Mouse (Mus musculus) neural tube, embryonic 13.5 days (tissue): ENCODE results near the gene Lif. TPM values are rescaled to one million over a fixed set of nuclear protein-coding genes. Genes with fewer than 3 reads are reported as not detected.

Source experiments
- ATAC-seq: fragments of 200-750 bp; cut with Nextera tagmentation; 2 replicates; pipeline ENCODE4 v1.8.0; 2017; ENCODE audit warnings: low read depth, mild to moderate bottlenecking, moderate TSS enrichment, moderate library complexity
- H3K27ac ChIP-seq: fragments of 300-500 bp; sonication (generic); replicated peaks from 2 replicates; pipeline ENCODE4 v1.5.1; 2015; ENCODE audit warnings: moderate library complexity, mild to moderate bottlenecking, inconsistent platforms
- H3K27me3 ChIP-seq: fragments of 300-500 bp; sonication (generic); 2 replicates; pipeline ENCODE4 v1.6.1; 2015; ENCODE audit warnings: mild to moderate bottlenecking, inconsistent platforms
- H3K36me3 ChIP-seq: fragments of 300-500 bp; sonication (generic); 2 replicates; pipeline ENCODE4 v1.6.1; 2015; ENCODE audit warnings: mild to moderate bottlenecking, inconsistent platforms
- H3K4me1 ChIP-seq: fragments of 300-500 bp; sonication (generic); replicated peaks from 2 replicates; pipeline ENCODE4 v1.6.1; 2015; ENCODE audit warnings: inconsistent platforms
- H3K4me2 ChIP-seq: fragments of 300-500 bp; sonication (generic); 2 replicates; pipeline ENCODE4 v1.6.1; 2015; ENCODE audit warnings: inconsistent platforms, mild to moderate bottlenecking, moderate library complexity
- H3K4me3 ChIP-seq: fragments of 300-500 bp; sonication (generic); 2 replicates; pipeline ENCODE4 v1.5.1; 2015; ENCODE audit warnings: mild to moderate bottlenecking, inconsistent platforms
- H3K9ac ChIP-seq: fragments of 300-500 bp; sonication (generic); 2 replicates; pipeline ENCODE4 v1.6.1; 2015; ENCODE audit warnings: moderate library complexity, mild to moderate bottlenecking, inconsistent platforms
- H3K9me3 ChIP-seq: fragments of 300-500 bp; sonication (generic); 2 replicates; pipeline ENCODE4 v1.6.1; 2016; ENCODE audit warnings: inconsistent platforms
- WGBS: fragments of 180-500 bp; shearing (Covaris S2); methylation state at CpG from one replicate; pipeline ENCODE4 v1.1.7; 2015; 5-methylcytosine and 5-hydroxymethylcytosine counted together
- polyA plus RNA-seq: library from polyadenylated mRNA; unstranded; fragments of >200 nt; fragmentation: Nextera tagmentation; extraction: Ambion mirVana; gene quantifications from 2 replicates; pipeline ENCODE4 v1.2.1, GENCODE M21; 2015

Gene Lif
- polyA plus RNA-seq, 1 experiment from 2014 or later, result not detected

- Histone ChIP-seq H3K4me3 (no peak overlapping the region), H3K27ac (no peak overlapping the region), H3K36me3 (no peaks in the 10 kb centered on the region), H3K4me2 (no peak overlapping the region), H3K9me3 (no peaks in the 10 kb centered on the region), H3K27me3 (no peaks in the 10 kb centered on the region), H3K4me1 (peaks cover 15% of the 10 kb centered on the region), H3K9ac (no peak overlapping the region)
- 82% methylated on average over 4 of the region's 4 CpGs for WGBS
- ATAC-seq, result no peak
Measured at GRCm38 (mm10) chr11:4293481-4293880, 36.1 kb downstream of the Lif start.

DNA sequence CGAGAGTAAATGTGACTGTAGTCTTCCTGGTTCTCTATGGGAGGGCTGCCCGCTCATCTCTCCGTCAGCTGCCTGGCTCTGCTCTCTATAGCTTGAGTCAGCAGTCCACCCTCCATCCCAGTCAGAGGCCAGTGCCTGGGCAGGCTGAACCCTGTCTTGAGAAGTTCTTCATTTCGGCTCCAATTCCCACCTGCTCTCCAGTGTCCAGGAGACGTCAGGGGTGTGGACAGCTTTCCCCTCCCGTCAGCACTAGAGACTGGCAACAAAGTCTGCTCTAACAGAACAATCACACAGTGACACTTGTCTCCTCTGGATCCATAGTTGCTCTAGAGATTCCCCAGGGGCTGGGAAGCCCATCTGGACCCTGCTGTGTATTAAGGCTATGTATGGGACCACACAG lies 36.7 kb downstream of the Lif start:
- no peak overlapping the region for H3K4me2 ChIP-seq
- H3K9me3 ChIP-seq, result no peaks in the 10 kb centered on the region
- no peak overlapping the region for H3K4me3 ChIP-seq
- H3K4me1 ChIP-seq, result peaks cover 15% of the 10 kb centered on the region
- WGBS, result 77% methylated on average over 6 of the region's 6 CpGs
- no peak for ATAC-seq
- no peak overlapping the region for H3K9ac ChIP-seq
- no peaks in the 10 kb centered on the region for H3K36me3 ChIP-seq
- no peak overlapping the region for H3K27ac ChIP-seq
- H3K27me3 ChIP-seq, result no peaks in the 10 kb centered on the region

DNA sequence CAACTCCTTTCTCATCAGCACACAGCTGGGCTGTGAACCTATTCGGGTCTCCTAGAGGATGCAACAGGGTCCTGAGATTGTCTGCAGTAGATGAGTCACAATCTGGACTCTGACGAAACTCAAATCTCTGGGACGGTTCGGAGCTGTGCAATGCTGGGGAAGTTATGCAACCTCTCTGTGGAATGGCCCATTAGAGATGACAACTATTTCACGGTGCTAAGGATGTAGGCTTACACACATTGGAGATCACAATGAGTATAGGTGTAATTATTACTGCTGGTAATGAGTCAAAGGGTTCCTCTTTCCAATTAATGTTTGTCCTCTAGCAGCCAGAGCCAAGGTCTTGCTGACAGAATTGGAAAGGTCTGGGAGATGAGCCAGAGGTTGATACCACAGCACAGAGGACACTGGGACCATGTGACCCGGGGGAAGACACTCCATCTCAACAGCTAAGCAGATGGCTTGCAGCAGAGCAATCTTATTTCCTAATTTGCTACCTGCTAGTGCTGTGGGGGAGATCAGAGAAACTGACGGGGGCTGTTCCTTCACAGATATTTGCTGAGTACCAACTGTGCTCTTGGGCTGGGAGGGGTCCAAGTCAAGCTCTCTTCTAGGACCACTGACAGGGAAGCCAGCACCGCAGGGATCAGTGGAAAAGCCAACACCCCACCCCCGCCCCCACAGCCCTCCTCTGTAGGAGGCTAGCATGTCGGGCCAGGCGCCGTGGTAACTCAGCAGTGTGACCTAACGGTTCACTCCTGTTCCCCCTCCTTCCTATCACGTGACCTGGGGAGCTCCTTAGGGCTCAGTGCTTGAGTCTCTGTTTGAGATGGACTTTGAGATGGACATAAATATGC lies 37.4 kb downstream of the Lif start:
- Histone ChIP-seq H3K4me3 (no peak overlapping the region), H3K36me3 (no peaks in the 10 kb centered on the region), H3K4me2 (no peak overlapping the region), H3K9ac (no peak overlapping the region), H3K4me1 (peaks cover 15% of the 10 kb centered on the region), H3K9me3 (no peaks in the 10 kb centered on the region), H3K27ac (no peak overlapping the region), H3K27me3 (no peaks in the 10 kb centered on the region)
- ATAC-seq, result no peak
- 46% methylated on average over 14 of the region's 14 CpGs for WGBS

DNA sequence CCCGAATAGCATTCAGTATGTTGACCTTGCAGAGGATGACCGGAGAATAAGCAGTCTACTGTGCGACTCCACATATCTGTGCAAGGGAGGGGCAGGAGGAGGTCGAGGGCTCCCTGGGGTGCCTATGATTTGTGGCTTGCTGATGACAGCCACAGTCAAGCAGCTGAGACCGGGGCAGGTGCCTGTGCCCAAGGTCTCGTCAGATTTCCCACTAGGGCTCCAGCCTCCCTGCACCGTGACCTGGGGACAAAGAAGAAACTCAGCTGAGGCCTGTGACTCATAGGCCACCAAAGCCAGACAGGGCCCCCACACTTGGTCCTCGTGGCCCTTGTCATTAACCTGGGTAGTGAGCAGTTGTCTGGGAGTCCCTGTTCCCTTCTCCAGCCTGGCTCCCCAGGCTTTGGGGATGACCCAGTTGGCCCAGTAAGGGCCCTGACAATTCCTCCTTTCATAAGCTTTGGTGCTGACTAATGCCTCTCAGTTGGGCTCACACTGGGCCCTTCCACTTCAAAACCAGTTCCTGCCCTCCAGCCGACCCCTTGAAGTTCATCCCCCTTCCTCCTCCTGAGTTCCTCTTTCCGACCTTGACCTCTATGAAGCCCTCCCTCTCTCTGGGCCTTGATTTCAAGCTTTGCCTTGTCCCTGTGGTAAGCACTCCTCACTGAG lies 39.4 kb downstream of the Lif start:
- H3K4me1 ChIP-seq, result peaks cover 15% of the 10 kb centered on the region
- no peak for ATAC-seq

GRCm38 (mm10) chr11:4297753-4298152 lies 40.4 kb downstream of the Lif start:
- Histone ChIP-seq H3K4me3 (no peak overlapping the region), H3K27me3 (no peaks in the 10 kb centered on the region), H3K27ac (no peak overlapping the region), H3K4me1 (peaks cover 15% of the 10 kb centered on the region), H3K36me3 (no peaks in the 10 kb centered on the region), H3K9ac (no peak overlapping the region), H3K9me3 (no peaks in the 10 kb centered on the region), H3K4me2 (no peak overlapping the region)
- 77% methylated on average over 3 of the region's 3 CpGs for WGBS
- no peak for ATAC-seq

More for the DNA sequence above, 39.4 kb downstream of the Lif start:
- H3K36me3 ChIP-seq, result no peaks in the 10 kb centered on the region
- no peak overlapping the region for H3K4me2 ChIP-seq
- H3K4me3 ChIP-seq, result no peak overlapping the region
- 47% methylated on average over 10 of the region's 10 CpGs for WGBS
- H3K9ac ChIP-seq, result no peak overlapping the region
- no peak overlapping the region for H3K27ac ChIP-seq
- H3K27me3 ChIP-seq, result no peaks in the 10 kb centered on the region
- no peaks in the 10 kb centered on the region for H3K9me3 ChIP-seq

- no peak overlapping the region for H3K4me2 ChIP-seq
- ATAC-seq, result no peak
- no peaks in the 10 kb centered on the region for H3K27me3 ChIP-seq
- 41% methylated on average over 7 of the region's 7 CpGs for WGBS
- H3K9me3 ChIP-seq, result no peaks in the 10 kb centered on the region
- peaks cover 15% of the 10 kb centered on the region for H3K4me1 ChIP-seq
- H3K36me3 ChIP-seq, result no peaks in the 10 kb centered on the region
- H3K9ac ChIP-seq, result no peak overlapping the region
- H3K4me3 ChIP-seq, result no peak overlapping the region
- H3K27ac ChIP-seq, result no peak overlapping the region
Measured at GRCm38 (mm10) chr11:4298615-4299014, 41.3 kb downstream of the Lif start.

- no peaks in the 10 kb centered on the region for H3K9me3 ChIP-seq
- no peak overlapping the region for H3K4me2 ChIP-seq
- no peak for ATAC-seq
- H3K9ac ChIP-seq, result no peak overlapping the region
- peaks cover 15% of the 10 kb centered on the region for H3K4me1 ChIP-seq
- no peak overlapping the region for H3K4me3 ChIP-seq
- no peak overlapping the region for H3K27ac ChIP-seq
- no peaks in the 10 kb centered on the region for H3K36me3 ChIP-seq
- WGBS, result 62% methylated on average over 12 of the region's 12 CpGs
- H3K27me3 ChIP-seq, result no peaks in the 10 kb centered on the region
Measured at GRCm38 (mm10) chr11:4299191-4299590, 41.8 kb downstream of the Lif start.

- H3K4me1 ChIP-seq, result peaks cover 13% of the 10 kb centered on the region
- no peak overlapping the region for H3K4me3 ChIP-seq
- no peaks in the 10 kb centered on the region for H3K9me3 ChIP-seq
- WGBS, result 76% methylated on average over 14 of the region's 14 CpGs
- no peaks in the 10 kb centered on the region for H3K27me3 ChIP-seq
- H3K9ac ChIP-seq, result no peak overlapping the region
- H3K36me3 ChIP-seq, result no peaks in the 10 kb centered on the region
- ATAC-seq, result no peak
- no peak overlapping the region for H3K4me2 ChIP-seq
- no peak overlapping the region for H3K27ac ChIP-seq
Measured at GRCm38 (mm10) chr11:4299735-4300474, 42.5 kb downstream of the Lif start.

DNA sequence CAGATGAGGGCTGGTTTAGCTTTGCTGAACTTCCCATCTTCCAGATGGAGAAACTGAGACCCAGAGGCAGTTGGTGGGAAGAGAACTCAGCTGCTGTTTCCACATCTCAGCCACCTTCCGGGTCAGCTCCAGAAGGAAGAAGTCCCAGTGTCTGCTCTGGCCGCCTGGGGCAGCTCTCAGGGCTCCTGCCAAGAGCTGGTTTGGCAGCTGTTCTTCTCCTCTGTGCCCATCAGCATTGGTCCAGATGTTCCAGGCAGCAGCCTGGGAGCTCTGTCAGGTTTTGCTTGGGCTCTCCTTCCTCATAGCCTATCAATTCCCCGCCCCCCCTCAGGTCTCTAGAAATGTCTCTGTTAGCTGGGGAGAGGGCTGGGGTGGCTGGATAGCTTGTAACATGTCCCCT lies 43.3 kb downstream of the Lif start:
- Histone ChIP-seq H3K27me3 (no peaks in the 10 kb centered on the region), H3K27ac (no peak overlapping the region), H3K9me3 (no peaks in the 10 kb centered on the region), H3K36me3 (no peaks in the 10 kb centered on the region), H3K4me3 (no peak overlapping the region), H3K4me1 (peaks cover 7% of the 10 kb centered on the region; the same call in 1 of the 2 replicates), H3K9ac (no peak overlapping the region), H3K4me2 (no peak overlapping the region)
- 86% methylated on average over 3 of the region's 3 CpGs for WGBS
- no peak for ATAC-seq

GRCm38 (mm10) chr11:4302363-4302913 lies 45.1 kb downstream of the Lif start:
- H3K36me3 ChIP-seq, result no peaks in the 10 kb centered on the region
- no peak overlapping the region for H3K27ac ChIP-seq
- no peak for ATAC-seq
- no peak overlapping the region for H3K9ac ChIP-seq
- H3K4me1 ChIP-seq, result no peaks in the 10 kb centered on the region
- no peaks in the 10 kb centered on the region for H3K27me3 ChIP-seq
- H3K4me3 ChIP-seq, result no peak overlapping the region
- WGBS, result 40% methylated on average over 5 of the region's 5 CpGs
- H3K9me3 ChIP-seq, result no peaks in the 10 kb centered on the region
- no peak overlapping the region for H3K4me2 ChIP-seq

DNA sequence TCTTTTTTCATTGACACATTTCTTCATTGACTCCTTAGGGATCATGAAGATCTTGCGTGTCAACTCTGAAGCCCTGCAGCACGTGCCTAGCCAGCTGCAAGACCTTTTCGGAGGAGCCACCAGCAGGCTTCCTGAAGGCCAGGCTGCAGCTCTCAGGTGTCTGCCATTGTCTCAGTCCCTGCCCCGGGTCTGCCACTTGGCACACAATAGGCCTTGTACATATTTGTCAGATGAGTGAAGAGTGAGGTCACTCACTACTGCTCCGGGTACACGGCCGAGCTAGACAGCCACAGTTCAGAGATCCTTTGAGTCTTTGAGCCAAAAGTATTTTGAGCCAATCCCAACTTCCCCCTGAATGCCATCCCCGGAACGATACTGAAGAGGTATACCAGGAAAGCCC lies 45.7 kb downstream of the Lif start:
- H3K27me3 ChIP-seq, result no peaks in the 10 kb centered on the region
- H3K4me1 ChIP-seq, result peaks cover 4% of the 10 kb centered on the region; the same call in 1 of the 2 replicates
- no peak overlapping the region for H3K27ac ChIP-seq
- no peak overlapping the region for H3K4me2 ChIP-seq
- WGBS, result 68% methylated on average over 9 of the region's 9 CpGs
- ATAC-seq, result no peak
- H3K9ac ChIP-seq, result no peak overlapping the region
- H3K9me3 ChIP-seq, result no peaks in the 10 kb centered on the region
- H3K36me3 ChIP-seq, result no peaks in the 10 kb centered on the region
- H3K4me3 ChIP-seq, result no peak overlapping the region

GRCm38 (mm10) chr11:4304203-4304602 lies 46.8 kb downstream of the Lif start:
- Histone ChIP-seq H3K27me3 (no peaks in the 10 kb centered on the region), H3K9ac (no peak overlapping the region), H3K9me3 (no peaks in the 10 kb centered on the region), H3K4me1 (peaks cover 10% of the 10 kb centered on the region; the same call in 1 of the 2 replicates), H3K36me3 (no peaks in the 10 kb centered on the region), H3K4me2 (no peak overlapping the region), H3K27ac (no peak overlapping the region), H3K4me3 (no peak overlapping the region)
- ATAC-seq, result no peak
- WGBS, result 62% methylated on average over 4 of the region's 4 CpGs
